Mouse (Mus musculus) thymus, postnatal 14 days (tissue): ENCODE measurements at regions not wholly inside any gene's neighbourhood (a gene's known extent, or its start where the extent isn't known, plus 50 kb on each side); places are given as distances from the start of the nearest gene placed in this dataset.

Experiments
- DNase-seq: peaks from one replicate; pipeline ENCODE4 v3.0.0; 2021

DNA sequence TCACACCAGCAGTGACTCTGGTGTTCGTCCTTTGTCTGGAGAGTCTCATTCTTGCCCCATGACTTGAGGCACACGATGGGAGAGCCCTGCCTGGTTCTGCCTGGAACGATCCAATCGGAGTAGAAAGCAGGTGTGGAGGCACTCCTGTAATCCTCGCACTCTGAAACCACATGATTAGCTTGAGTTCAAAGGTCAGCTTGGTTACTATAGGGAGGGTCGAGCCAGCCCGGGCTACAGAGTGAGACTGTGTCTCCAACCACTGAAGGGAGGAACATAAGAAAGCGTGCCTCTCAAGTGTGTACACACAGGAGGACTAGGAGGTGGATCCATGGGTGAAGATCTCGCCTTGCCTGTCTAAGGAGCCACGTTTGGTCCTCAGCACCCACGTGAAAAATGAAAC lies 504.0 kb downstream of the Vrk1 start:
- DNase-seq: no peak

DNA sequence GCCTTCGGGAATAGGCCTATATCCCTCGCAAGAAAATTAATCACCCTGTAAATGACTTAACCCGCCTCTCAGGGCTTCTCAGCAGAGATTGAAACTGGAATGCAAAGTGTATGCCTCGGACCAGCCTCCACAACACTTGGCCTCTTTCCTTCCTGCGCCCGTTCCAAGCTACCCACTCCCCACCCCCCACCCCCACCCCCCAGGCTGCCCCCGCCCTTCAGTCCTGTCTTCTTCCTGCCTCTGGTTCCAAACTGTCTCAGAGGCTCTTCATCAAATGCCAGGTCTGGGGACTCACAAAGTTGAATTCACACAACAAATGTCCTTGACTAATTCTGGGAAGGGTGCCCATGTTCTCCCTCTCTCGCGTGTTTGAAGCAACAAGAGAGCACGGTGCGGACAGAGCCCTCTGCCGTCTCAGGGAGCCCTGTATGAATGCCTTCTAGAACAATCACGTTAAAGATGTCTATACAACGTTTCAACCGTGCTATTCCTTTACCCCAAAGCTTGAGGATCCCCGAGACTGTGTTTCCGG lies 505.3 kb downstream of the Vrk1 start:
- DNase-seq: no peak

DNA sequence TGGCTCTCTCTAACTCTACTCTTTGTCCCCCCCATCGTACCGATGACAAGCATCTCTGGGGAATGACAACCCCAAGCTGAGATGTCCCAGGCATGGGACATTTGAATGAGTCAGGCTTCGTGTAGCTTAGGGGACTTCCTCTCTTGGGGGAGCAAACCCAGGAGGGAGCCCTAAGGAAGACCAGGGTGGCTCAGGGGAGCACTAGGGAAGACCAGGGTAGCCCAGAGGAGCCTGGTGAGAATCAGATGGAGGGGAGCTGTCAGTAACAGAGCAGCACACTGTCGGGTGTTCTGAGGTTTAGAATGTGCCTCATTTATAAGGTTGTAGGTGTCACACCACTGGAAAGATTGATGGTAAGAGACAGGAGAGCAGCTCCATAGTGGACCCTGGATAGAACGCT lies 509.1 kb downstream of the Vrk1 start:
- DNase-seq: no peak

DNA sequence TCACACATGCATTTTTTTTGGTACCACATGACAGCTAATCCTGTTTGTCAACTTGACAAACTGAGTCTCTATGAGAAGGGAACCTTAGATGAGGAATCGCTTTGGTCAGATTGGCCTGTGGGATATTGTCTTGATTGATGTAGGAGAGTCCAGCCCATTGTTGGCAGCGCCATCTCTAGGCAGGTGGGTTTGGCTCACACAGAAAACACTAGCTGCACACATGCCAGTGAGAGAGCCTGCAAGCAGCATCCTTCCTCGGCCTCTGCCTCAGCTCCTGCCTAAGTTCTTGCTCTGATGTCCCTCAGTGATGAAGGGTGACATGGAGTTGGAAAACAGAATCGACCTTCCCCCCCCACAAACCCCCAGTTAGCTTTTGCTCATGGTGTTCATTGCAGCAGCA lies 514.4 kb downstream of the Vrk1 start:
- DNase-seq: no peak

DNA sequence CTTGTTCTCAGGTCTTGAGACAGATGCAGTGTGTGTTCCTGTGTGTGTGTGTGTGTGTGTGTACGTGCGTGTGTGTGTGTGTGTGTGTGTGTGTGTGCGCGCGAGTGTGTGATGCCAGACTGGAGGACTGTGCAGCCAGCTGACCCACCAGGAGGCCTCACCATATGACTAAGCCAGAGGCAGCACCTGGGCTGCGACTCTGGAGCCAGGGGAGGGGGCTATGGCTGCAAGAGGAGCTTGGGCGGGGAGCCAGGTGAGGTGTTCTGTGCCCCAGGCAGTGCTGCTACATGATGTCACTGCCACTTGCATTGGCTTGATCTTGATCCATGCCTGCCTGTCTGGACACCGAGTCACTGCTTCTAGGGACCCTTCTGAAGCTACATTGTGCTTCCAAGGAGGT lies 517.1 kb downstream of the Vrk1 start:
- DNase-seq: no peak

DNA sequence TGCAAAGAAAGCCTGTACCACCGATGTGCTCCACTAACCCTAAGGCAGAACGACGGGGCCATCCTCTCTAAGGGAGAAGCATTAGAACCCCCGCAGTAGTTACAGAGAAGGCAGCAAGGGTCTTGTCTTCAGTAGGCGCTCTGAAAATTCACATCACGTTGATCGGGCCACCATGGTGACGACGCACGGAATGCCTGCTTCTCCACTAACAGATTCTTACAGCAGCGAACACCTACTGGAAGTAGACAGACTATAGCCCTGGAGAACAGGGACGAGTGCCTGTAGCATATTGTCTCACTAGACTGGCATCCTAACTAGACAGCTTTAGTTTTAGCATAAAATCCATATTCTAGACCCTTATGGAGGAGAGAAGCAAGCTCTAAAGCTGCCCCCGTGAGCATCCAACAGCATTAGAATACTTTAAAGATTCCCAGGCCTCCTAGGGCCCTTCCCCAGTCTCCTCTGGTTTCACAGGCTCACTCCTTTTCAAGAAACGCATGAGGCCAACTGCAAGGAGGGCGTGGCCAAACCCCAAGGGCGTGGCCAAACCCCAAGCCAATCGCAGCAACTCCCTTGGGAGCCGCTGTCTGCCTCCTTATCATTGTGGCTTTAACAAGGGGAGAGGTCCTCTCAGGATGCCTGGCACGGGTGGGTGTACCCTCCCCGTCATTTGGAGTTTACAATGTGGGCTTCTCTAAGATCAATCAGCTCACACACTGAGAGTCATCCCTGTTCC lies 517.8 kb downstream of the Vrk1 start:
- peak; percentile 17 for DNase-seq

DNA sequence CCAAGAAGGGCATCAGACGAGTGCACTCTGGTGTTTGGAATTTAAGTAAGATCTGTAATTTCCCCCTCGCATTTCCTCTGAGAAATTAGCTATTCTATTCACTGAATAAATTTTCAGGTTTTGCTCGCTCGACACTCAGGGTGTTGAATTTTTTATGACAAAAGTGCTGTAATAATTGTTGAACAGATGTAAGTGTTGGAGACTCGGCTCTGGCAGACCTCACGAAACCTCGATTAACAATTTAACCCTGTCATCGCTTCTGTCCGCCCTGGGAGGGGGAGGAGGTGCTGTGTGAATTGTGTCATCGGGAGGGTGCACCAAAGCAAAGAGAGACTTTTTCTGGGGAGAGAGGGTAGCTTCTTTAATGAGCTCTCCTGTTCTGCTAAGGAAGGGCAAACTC lies 518.5 kb downstream of the Vrk1 start:
- no peak for DNase-seq

DNA sequence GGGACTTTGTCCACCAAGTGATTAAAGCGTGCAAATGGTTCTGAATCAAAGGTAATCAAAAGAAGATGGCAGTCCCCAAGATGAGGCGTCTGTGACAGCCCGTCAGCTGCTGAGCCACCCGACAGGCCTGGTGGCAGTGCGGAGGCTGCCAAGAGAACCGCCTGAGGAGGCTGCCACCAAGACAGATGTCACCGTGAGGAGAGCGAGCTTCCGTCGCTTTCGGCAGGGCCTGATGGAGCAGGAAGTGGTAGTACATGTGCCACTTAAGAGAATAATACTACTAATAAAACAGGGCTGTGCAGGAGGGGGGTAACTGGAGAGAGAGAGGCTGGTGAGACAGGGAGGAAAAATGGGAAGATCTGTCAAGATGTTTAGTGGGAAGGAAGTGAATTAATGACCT lies 519.1 kb downstream of the Vrk1 start:
- DNase-seq: peak; percentile 67

DNA sequence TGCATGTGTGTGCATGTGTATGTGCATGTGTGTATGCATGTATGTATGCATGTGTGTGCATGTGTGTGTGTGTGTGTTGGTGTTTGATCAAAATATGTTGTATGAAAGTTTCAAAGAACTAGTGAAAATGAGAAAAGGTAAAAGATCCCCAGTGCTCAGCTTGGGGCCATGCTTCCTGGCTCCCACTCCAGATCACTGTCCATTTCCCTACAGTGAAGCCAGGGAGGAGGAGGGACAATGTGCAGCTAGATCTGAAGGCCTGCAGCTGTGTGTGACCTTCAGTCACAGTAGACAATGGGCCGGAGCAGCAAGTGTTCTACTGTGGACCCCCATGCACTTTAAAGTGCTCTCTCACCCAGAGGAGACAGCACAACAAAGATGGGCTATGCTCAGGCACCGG lies 525.1 kb downstream of the Vrk1 start:
- DNase-seq: no peak

DNA sequence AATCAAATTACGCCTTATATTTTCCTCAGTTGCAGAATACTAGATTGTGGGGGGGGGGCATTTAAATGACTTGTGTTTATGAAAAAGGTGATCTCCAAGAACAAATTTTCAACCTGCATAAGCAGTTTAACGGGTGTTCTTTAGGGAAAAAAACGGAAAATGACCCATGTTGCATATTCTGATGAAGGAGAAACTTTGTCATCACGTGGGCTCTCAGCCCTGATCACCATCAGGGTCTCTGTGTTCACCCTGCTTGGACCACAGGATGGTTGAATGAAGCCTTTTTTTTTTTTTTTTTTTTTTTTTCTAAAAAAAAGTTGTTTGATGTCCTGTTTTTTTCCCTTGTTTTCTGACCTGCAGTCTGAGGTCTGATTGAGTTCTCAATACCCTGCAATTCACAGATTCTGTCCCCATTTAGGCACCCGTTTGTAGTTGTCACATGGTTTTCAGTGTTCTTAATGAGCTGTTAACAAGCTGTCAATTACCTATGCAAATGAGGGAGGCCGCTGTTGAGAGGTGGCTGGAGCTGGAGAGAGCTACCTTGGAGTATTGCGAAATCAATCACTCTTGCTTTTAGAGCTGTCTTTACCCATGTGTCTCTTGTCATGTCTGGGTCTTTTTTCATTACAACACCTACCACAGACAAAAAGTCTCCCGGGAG lies 525.7 kb downstream of the Vrk1 start:
- no peak for DNase-seq

DNA sequence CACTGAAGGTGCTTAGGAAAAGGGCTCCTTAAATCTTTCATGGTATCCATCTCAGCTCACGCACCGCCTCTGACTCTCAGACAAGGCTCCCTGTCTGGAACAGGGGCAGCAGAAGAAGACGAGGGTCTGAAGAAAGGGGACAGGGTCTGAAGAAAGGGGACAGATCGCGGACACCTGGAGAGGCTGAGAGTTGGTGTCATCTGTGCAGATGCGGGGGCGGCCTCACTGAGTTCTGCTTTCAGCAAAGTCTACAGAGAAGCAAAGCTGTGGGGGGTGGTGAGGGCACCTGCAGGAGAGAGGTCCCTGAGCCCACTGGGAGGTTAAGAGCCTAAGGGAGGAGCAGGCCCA lies 526.2 kb downstream of the Vrk1 start:
- peak; percentile 25 for DNase-seq

DNA sequence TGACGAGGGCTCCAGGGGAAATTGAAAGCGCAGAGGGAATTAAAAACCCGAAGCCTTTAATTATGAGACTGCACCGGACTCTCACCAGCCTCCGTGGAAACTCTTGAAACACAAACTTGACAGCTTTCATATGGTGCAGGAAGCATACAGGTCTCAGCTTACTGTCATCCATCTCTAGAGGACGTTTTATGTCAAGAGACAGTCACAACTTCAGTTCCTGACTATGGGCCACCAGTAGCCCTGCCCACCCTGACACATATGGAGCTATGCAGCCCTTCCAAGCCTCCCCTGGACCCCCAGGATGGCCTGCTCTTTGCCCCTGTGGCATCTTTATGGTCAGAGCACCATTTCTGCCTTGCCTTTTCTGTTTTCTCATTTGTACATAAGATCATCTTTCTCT lies 530.0 kb downstream of the Vrk1 start:
- DNase-seq: no peak

DNA sequence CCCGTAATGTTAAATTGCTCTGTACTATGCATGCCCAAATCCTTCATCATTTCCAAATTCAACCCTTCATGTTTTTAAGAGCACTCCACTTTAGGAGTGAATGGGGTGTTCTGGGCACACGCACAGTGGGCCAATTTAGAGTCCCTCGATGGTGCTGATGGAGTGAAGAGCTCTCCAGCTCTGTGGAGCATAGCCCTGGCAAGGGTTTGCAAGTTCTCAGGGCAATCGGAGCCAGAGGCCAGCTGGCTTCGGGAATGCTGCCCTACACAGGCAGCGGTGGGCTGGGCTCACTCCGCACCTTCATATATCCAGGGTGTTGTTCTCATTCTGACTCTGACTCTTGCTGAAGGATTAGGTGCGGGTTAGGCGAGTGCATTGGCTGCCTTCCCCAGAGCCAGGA lies 549.5 kb downstream of the Vrk1 start:
- DNase-seq: no peak

DNA sequence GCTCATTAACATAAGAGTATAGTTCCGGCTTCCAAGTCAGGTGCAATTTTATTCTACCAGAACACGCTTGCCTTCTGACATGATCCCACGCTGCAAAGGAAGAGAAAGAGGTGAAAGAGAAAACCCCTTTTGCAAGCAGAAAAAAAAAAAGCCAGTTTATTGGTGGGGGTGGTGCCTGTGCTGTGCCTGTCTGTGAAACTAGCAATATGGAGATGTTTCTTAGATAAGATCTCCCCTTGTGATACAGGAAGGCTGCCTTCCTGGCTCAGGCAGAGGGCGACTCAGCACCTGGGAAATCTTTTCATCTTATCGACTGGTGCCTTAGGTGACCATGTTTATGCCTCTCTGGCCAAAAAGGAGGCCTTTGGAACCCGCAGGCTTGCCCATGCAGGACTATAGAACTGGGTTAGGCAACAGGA lies 555.2 kb downstream of the Vrk1 start:
- DNase-seq: peak; percentile 57

DNA sequence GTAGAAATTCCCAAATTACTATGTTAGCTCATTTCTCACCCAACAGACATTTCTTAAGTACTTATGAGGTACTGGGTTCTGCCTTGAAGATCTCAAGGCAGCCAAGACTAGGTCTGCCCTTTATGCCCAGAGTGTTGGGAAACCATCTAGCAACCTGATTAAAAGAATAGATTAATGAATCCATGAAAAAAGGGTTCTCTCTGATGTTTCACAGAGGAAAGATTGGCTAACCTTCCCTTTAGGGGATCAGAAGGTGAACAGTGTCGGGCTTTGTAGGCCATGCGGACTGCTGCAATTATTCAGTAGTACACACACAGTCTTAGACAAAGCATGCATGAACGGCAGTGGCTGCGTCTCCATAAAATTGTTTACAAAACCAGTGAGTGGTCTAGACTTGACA lies 556.3 kb downstream of the Vrk1 start:
- no peak for DNase-seq

DNA sequence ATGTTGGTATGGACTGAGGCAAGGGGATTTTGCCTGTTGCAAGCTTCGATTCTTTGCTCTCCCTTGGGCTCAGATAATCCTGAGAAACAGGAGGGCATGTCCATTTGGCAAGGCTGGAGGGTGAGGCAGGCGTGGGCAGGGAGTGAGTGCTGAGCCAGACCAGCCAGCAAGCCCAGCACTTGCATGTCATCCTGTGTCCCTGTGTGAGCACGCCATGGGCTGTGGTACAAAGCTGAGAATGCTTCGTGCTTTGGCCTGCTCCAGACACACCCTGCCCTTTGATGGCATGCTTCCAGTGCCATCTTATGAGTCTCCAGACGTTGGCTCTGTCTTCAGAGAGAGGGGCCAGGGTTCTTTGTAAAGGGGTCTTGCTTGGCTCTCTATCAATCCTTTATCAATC lies 557.1 kb downstream of the Vrk1 start:
- DNase-seq: no peak

DNA sequence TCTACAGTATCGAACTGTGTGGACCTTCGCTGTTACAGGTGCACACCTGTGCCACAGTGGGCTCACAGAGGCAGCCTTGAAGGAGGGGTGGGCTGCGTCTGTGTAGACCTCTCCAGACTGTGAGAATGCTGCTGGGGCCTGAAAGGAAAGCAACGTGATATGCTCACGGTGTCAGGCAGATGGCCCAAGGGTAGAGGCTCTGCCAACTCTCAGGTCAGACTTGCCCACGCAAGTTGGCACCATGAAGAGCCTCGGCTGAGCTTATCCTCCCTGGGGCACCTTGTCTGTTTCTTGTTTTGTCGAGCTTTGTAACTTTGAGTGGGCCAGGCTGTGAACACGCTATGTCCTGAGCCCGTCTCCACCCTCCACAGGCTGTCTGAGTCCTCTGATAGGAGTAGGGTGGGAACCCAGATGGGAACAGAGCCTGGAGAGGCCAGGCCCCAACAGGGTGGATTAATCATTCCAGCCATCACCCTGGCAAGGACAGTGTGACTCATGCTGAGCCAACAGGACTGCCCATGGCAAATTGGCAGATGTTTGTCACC lies 558.6 kb downstream of the Vrk1 start:
- DNase-seq: no peak

DNA sequence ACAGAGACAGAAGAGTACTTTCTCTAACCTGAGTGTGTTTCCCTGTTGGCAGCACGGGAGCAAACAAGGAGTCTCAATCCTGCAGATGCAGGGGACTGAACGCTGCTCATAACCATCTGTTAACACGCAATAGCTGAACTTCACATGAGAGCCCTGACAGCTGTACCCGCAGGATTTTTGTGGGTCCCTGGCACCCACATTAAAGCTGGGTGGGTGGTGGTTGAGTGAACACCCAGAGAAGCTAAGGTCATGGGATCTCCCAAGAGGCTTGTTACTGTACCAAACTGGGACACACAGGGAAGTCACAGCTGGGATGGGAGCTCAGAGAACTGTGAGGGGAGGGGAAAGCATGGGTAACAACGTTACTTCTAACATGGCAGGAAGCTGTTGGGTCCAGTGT lies 562.9 kb downstream of the Vrk1 start:
- DNase-seq: peak; percentile 64

DNA sequence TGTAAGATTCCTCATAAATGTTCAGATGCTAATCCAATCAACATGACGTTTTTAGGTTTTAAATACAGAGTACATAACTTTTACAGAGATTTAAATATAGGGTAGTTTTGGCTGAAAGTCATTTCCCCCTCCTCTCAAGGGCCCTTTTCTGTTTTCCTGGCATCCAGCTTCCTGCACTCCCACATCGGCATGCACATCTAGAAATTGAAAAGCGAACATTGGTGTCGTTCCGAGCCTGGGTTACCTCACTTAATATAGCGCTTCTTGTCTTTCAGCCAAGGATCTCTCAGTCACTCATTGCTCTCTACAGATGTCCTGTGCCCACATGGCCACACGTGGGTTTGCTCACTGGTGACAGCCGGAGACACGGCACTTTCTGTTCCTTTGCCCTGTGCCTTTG lies 572.7 kb downstream of the Vrk1 start:
- no peak for DNase-seq

DNA sequence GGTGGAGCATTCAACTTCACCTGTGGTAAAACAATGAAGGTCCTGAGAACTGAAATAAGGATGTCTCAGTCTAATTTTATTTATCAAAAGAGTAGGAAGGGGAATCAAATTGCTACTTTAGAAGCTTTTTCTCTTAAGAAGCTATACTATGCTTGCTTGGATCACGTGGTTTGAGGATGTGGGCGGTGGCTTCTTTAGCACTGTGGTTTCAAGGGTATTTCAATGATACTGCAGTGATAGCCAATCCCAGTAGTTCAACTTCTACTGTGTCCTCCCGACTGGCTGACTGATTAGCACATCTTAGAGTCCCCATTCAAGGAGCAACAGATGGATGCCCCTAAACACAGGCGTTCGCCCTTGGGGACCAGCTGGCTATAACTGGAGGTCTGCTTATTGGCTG lies 575.6 kb downstream of the Vrk1 start:
- peak; percentile 40 for DNase-seq

DNA sequence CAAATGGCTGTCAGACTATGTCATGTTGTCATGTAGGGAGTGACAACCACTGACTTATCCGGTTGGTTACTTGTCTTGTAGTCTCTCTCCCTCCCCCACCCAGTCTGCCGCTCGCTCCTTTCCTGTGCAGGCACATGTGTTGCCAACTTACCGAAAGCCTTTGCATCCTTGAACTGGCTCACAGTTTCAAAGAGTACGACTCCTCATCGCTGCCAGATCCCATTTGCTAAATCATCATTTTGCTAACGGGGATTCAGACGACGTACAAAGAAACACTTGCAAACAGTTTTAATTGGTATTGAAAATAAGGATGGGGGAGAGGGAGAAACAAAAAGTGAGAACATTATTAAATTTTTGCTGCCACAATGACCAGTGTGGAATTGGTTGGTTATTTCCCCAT lies 582.7 kb downstream of the Vrk1 start:
- DNase-seq: no peak

DNA sequence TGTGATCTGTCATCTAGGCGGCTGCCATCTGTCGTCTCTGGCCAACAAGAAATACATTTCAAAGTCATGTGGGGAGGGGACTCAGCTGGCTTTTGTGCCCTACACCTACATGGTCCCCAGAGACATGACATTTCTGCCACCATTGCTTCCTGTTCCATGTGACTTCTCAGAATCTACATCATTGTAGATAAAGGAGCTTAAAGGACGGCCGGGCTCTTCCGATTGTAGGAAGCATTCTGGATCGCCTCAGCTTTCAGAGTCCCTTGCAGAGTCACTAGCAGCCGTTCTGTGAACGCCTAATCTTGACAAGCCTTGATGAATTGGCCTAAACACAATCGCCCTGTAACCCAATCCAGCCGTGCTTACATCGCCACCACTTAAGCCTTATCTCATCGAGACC lies 587.6 kb downstream of the Vrk1 start:
- no peak for DNase-seq

DNA sequence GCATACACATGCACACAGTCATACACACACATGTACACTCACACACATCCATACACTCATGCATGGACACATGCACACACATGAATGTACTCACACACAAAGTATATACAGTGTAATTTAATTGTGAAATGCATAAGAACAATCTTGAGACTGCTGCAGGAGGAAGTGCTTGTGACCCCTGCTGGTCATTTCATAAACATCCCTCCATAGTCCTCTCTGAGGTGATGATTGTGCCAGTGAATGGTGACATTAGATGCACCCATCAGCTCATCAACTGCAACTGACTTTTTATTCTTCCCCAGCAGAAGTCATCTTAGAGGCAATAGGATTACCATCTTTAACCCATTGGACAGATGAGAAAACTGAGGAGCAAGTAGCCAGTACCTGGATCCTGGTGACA lies 597.2 kb downstream of the Vrk1 start:
- peak; percentile 26 for DNase-seq

DNA sequence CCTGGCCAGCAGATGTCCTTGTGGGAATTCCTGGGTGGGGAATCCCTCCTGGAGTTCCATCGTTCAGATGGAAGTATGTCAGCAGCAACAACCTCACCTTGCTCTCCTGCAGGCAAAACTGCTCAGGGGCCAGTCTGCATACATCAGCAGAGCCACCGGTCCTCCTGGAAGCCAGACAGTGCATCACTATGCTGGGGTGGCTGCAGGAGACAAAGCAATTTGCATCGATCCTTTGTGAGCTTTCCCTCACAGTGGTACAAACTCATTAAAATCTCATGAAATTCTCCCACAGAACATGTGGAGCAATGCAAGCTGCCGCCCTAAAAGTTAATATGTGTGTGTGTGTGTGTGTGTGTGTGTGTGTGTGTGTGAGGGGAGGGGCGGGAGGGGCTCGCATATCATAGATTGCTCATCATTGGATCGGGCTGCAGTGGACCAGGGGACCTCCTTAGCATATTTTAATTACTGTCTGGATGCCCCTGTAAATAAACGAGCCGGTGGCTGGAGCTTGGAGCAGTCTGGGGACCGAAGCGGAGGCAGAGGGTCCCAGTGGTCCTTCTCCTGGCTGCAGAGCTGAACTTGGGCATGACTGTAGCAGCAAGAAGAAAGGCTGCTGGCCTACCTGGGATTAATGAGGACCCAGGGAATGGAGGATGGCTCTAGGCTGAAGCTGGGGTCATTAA lies 597.8 kb downstream of the Vrk1 start:
- no peak for DNase-seq
